Mouse (Mus musculus) ES-Bruce4 (cell line): Measurements from ENCODE around the gene Scn8a.

Experiments used
- CTCF ChIP-seq: IDR thresholded peaks from one replicate; pipeline ENCODE4 v1.8.1; 2011; ENCODE audit warnings: low read depth, low read length
- EP300 ChIP-seq: IDR thresholded peaks from 2 replicates; pipeline ENCODE4 v1.6.1; 2011; ENCODE audit warnings: low read depth, low read length; ENCODE audit not compliant: insufficient read depth
- POLR2A ChIP-seq: IDR thresholded peaks from one replicate; pipeline ENCODE4 v1.8.1; 2011; ENCODE audit warnings: low read length; ENCODE audit not compliant: insufficient read depth

DNA sequence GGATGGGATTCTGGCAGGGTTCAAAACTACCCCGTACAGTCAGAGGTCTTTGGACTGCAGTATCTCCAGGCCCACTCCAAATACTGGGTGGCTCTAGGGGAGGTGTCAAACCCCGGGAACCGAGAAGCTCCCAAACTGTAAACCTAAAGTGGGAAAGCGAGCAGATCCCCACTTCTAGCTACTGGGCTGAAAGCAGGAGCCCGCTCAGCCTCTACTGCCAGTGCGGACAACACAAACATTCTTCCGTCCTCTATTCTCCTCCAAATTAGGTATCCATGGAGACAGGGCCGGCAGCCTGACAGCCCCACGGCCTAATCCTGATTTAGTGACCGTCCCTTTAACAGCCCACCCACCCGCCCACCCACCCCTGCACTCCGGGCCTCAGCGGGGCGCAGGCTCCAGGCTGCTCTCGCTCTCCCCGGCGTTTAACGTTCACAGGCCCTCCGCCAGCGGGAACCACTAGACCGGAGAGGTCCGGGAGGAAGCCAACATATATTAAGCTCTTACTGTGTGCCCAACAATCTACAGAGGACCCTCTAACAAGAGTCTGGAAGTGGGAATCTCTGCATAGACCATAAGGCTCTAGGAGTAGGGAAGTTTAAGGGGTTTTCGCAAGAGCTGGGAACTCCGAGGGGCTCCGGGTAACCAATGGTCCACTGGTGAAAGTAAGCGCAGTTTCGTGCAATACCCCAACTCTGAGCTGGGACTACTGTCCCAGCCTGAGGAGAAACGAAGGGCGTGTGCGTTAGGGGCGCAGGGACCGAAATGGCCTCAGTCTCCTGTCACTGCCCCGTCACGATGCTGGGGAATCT, 207.5 kb downstream of the Scn8a start:
- TF ChIP-seq EP300 (no peak), CTCF (no peak), POLR2A (no peak)
